Mouse (Mus musculus): ENCODE results near the gene Foxn3. TPM values are rescaled to one million over a fixed set of nuclear protein-coding genes. Genes with fewer than 3 reads are reported as not detected.

Gene Foxn3
- total RNA-seq, 2 experiments from 2014 or later = 128 to 143 TPM

DNA sequence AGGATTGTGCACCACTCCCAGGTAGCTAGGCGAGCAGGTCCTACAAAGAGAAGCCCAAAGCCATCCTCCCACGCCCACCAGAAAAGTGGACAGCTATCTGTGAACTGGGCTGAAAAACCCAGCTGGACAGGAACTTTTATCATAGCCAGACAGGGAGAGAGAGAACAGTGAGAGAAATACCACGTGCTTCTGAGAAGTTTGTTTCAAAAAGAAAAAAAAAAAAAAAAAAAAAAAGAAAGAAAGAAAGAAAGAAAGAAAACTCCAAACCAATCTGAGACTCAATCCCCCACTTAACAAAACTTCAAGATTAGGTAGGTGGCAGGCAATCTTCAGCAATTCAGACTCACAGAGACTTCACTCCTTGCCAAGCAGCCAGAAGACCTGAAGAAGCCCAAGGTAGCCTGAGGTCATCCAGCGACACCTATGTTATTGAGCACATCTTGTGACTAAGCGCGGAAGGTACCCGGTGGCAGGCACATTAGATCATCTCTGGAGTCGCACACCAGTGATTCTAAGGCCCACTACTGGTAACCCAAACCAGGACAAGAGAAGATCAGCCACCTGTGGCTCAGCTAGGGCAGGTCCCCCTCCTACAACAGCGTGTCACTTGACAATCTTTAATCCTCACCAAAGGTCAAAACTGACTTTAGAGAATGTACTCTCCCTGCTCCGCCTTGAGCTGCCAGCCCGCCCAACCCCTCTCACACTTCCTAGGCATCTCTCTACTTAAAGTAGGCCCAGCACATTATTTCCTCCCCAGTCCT is 169.3 kb downstream of the Foxn3 start:
- no peak for DNase-seq
- intact Hi-C loops (cut with DNase I) = loop anchor here (1.0 to 5.0 kb wide), 6 partner anchors 57 to 443 kb away; partner anchors contain the start of gene Foxn3

GRCm38 (mm10) chr12:99392944-99393866 is 170.2 kb downstream of the Foxn3 start:
- intact Hi-C loops (cut with DNase I) = loop anchor here (1.0 to 5.0 kb wide), 6 partner anchors 56 to 444 kb away; partner anchors contain the start of gene Foxn3
- DNase-seq = peak; percentile 92 to 93

GRCm38 (mm10) chr12:99391942-99392880 is 171.2 kb downstream of the Foxn3 start:
- intact Hi-C loops (cut with DNase I) = loop anchor here (2.0 to 5.0 kb wide), 5 partner anchors 55 to 445 kb away; partner anchors contain the start of gene Foxn3
- DNase-seq = peak; percentile 100

DNA sequence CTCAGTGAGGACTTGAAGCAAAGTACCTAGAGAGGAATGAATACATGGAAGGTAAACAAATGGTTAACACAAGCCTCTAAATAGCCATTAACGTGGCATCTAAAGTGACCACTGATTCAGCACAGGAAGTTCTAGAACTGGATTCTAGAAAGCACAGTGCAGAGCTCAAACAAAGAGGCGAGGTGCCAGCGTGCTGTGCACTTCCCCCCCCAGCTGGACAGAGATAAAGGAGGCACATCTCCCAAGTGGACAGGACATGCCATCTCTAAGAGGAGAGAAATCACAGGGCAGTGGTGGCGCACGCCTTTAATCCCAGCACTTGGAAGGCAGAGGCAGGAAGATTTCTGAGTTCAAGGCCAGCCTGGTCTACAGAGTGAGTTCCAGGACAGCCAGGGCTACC is 173.0 kb downstream of the Foxn3 start:
- intact Hi-C loops (cut with DNase I) = loop anchor here (5.0 kb wide), 2 partner anchors 237 to 447 kb away; no protein-coding TSS in a partner anchor
- DNase-seq = no peak

- no peak for DNase-seq
Measured at GRCm38 (mm10) chr12:99389244-99389643, 174.1 kb downstream of the Foxn3 start.

DNA sequence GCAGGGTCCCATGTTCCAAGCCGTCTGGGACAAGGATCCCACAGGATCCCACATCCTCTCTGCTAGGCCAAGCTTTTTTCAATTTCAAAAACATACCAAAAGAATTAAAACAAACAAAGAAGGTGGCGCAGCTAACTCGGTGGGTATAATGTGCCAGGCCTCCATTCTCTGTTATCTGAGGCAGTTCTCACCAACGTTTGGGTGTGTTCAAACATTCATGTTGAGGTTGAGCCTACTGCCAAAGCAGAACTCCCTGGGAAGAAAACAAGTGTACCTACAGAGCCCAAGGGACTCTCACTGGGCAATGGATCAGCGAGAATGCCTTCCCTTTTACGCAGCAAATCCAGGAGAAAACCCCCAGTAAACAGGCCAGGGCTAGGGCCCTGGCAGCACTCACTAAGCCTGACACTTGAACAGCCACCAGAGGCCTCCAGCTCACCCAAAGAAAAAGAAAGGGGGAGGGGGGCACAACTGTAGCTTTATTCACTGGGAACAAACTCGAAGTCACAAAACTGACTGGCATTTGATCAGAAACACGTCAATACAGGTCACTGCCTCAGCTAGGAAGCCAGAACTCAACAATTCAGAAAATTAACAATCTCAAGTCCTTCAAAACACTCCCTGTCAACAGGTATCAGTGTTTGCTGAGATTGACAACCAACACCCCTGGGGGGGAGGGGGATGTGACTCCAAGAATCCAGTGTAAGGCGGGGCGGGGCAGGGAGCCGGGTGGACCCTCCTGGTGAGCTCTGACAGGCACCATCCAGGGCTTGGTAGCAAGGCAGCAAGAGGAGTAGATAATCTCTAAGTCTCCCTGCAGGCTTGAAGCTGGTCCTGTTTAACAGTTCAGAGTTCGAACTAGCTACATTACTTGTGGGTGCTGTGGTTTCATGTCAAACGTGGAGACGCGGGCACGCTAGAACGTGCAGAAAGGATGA is 177.2 kb downstream of the Foxn3 start:
- intact Hi-C loops (cut with DNase I) = no loop called here

More at GRCm38 (mm10) chr12:99389244-99389643, 174.1 kb downstream of the Foxn3 start:
- intact Hi-C loops (cut with DNase I) = no loop called here

DNA sequence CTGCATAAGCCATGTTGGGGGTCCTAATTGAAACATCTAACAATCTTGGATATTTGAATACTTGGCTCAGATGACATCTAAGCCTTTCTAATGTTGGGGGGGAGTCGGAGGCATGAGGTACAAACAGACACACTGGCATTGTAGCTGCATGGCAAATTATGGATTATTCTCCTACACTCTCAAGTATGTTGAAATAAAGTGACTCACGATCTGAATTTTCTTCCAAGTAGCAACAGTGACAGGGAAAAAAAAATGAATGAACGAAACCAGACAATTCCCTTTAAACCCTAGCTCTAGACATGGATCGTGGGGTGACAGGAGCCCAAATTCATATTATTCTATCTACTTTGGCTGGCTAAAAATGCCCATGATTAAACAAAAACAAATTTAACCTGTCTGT is 178.3 kb downstream of the Foxn3 start:
- DNase-seq = no peak
- intact Hi-C loops (cut with DNase I) = no loop called here

More for the DNA sequence above, 177.2 kb downstream of the Foxn3 start:
- peak in 1 of 2 experiments; percentile 48 for DNase-seq

GRCm38 (mm10) chr12:99381317-99381716 is 182.1 kb downstream of the Foxn3 start:
- intact Hi-C loops (cut with DNase I) = no loop called here
- DNase-seq = no peak

- DNase-seq = no peak
- intact Hi-C loops (cut with DNase I) = no loop called here
Measured at GRCm38 (mm10) chr12:99380855-99381262, 182.5 kb downstream of the Foxn3 start.

GRCm38 (mm10) chr12:99380124-99380523 is 183.3 kb downstream of the Foxn3 start:
- DNase-seq = no peak
- intact Hi-C loops (cut with DNase I) = no loop called here

GRCm38 (mm10) chr12:99378284-99378683 is 185.1 kb downstream of the Foxn3 start:
- DNase-seq = no peak
- intact Hi-C loops (cut with DNase I) = no loop called here

- intact Hi-C loops (cut with DNase I) = no loop called here
- no peak for DNase-seq
Measured at GRCm38 (mm10) chr12:99377705-99378104, 185.7 kb downstream of the Foxn3 start.

GRCm38 (mm10) chr12:99377069-99377468 is 186.3 kb downstream of the Foxn3 start:
- DNase-seq = no peak
- intact Hi-C loops (cut with DNase I) = no loop called here

DNA sequence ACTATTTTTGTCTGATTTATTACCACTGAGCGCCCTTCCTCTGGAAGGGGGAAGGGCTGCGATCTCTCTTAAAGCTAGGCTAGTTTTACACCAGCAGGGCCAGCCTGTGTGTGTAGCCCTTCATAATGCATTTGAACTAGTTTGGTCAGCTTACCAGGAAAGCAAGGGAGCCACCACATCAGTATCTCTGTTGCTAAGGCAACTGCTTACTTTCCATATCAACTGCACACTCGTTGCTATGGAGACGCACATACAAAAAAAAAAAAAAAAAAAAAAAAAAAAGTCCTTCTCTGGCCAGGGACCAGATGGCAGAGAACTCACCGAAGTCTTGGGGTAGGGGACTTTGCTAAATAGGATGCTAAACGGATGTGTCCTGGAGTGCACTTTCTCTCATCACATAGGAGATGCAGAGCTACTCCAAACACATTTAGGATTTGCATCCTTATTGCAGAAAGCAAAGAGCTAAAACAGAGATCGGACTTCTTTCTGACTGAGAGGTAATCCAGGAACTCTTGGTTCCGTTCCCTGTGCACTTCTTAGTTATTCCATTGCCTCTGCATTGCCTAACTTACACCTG is 187.4 kb downstream of the Foxn3 start:
- intact Hi-C loops (cut with DNase I) = no loop called here
- no peak for DNase-seq

DNA sequence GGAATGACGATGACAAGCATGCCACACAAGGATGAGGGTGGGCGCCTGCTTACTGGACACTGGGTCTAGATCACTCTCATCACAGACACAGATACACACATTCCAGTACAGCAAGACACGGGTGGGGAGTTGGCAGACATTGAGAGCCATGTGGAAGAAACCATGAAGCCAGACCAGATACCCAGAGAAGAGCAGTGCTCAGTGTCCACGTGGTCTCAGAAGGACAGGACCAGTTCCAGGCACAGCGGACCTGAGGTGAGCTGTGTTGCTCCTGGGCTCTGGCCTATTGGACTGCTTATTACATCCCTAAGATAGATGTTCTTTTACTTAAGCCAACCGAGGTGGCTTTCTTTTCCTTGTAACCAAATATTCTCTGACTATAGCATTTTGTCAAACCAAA is 188.0 kb downstream of the Foxn3 start:
- intact Hi-C loops (cut with DNase I) = no loop called here
- no peak for DNase-seq

DNA sequence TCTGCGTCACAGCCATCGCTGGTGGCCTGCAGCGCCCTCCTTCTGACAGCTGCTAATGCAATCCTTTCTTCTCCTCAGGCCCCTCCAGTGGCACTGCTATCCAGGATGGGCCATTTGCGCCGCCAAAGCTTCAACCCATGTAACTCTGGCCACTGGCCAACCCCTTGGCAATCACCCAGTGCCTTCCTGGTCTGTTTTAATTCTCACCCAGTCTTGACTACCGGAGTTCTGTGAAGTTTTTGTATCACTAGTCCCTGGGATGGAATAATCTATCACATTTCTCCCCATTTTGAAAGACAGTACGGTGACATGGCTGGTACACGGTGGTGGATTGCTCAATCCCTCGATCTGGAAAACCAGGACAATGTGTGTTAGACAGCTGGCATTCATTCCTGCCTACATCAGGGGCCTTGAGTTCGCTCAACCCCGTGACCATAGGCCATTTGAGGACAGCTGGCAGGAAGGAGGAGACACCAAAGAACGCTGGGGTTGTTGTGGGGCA is 189.2 kb downstream of the Foxn3 start:
- intact Hi-C loops (cut with DNase I) = no loop called here
- peak; percentile 81 to 84 for DNase-seq

DNA sequence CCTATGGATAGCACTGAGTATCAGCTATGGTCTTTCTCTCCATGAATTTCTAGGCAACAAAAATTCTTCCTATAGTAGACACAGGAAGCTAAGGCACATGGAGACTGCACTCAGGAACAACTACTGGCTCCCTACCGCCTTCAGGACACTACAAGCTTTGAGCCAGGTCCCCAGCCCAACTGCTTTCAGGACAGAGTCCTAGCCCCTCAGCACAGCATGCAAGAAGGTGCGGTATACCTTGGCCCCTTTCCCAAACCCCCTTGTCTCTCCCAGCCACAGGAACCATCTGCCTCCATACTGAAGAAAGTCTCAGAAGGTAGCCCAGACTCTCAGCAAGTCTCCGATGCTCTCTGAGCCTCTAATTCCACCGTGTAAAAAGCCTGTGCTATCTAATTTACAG is 189.8 kb downstream of the Foxn3 start:
- no peak for DNase-seq
- intact Hi-C loops (cut with DNase I) = no loop called here

GRCm38 (mm10) chr12:99371500-99371899 is 191.9 kb downstream of the Foxn3 start:
- no peak for DNase-seq
- intact Hi-C loops (cut with DNase I) = no loop called here

Data from heart, postnatal 10 days (tissue).